Comparison of ENCODE assay signal across 8 mouse cellular contexts in genomic region chr17:34894074-34894597, GRCm38 (mm10). TPM values are rescaled to one million over a fixed set of nuclear protein-coding genes. Genes with fewer than 3 reads are reported as not detected.
DNase-seq lines count a peak whose midpoint lies in the region; ATAC-seq lines count a peak whose summit lies in the region.

No protein-coding gene starts in this region.

- H3K27me3 ChIP-seq in hindbrain, embryonic 15.5 days, result no peaks in the 10 kb centered on the region

- peak overlapping the region; percentile 96 for H3K4me2 ChIP-seq in hindbrain, embryonic 15.5 days

- H3K9me3 ChIP-seq in hindbrain, embryonic 15.5 days, result no peaks in the 10 kb centered on the region

- H3K4me1 ChIP-seq in hindbrain, embryonic 15.5 days (replicated peaks), result peaks cover 35% of the 10 kb centered on the region

- H3K27ac ChIP-seq in hindbrain, embryonic 15.5 days (replicated peaks), result peak overlapping the region; percentile 91

- 0% methylated on average over 16 of the region's 51 CpGs for WGBS in hindbrain, embryonic 15.5 days

- peak overlapping the region; percentile 81 for H3K9ac ChIP-seq in hindbrain, embryonic 15.5 days

- peak; percentile 79 for DNase-seq in WW6 (ENCODE audit: low read depth, low spot score)
- DNase-seq in cerebellum, postnatal 36 days, result peak; percentile 90 to 94
- DNase-seq in frontal cortex, postnatal 36 days (ENCODE audit: low spot score in 2 of 2), result peak; percentile 89 to 92
- DNase-seq in left cerebral cortex, adult 11 months (ENCODE audit: low spot score), result peak; percentile 90
- DNase-seq in lung, postnatal 36 days, result peak; percentile 94
- peak; percentile 97 for DNase-seq in retina, embryonic 14.5 days (ENCODE audit: low spot score)
- DNase-seq in thymus, postnatal 36 days, result peak; percentile 92

- peak overlapping the region; percentile 74 for H3K4me3 ChIP-seq in hindbrain, embryonic 15.5 days

- H3K36me3 ChIP-seq in hindbrain, embryonic 15.5 days, result no peaks in the 10 kb centered on the region; the same call in 1 of the 2 replicates

- peak; percentile 92 for ATAC-seq in hindbrain, embryonic 15.5 days (ENCODE audit: low FRiP score, low read depth)

RNA-seq across cellular contexts. Expression of gene C2, which starts 3.9 kb away (rescaled TPM):
- 2.4 and 3.7 TPM in 2 replicates for polyA plus RNA-seq in hindbrain, embryonic 15.5 days (2015; fragmentation: Nextera tagmentation; extraction: Ambion mirVana)

RNA-seq across cellular contexts. Expression of gene Ehmt2, which starts 4.1 kb away (rescaled TPM):
- 90.9 and 96.7 TPM in 2 replicates for polyA plus RNA-seq in hindbrain, embryonic 15.5 days (2015; fragmentation: Nextera tagmentation; extraction: Ambion mirVana)

RNA-seq across cellular contexts. Expression of gene Gm20547, which starts 12.3 kb away (rescaled TPM):
- not detected in 2 replicates for polyA plus RNA-seq in hindbrain, embryonic 15.5 days (2015; fragmentation: Nextera tagmentation; extraction: Ambion mirVana)

RNA-seq across cellular contexts. Expression of gene Zbtb12, which starts 14.9 kb away (rescaled TPM):
- 11.9 and 12.9 TPM in 2 replicates for polyA plus RNA-seq in hindbrain, embryonic 15.5 days (2015; fragmentation: Nextera tagmentation; extraction: Ambion mirVana)

RNA-seq across cellular contexts. Expression of gene Slc44a4, which starts 20.1 kb away (rescaled TPM):
- 0.09 TPM in 1 of 2 replicates, not detected in the other for polyA plus RNA-seq in hindbrain, embryonic 15.5 days (2015; fragmentation: Nextera tagmentation; extraction: Ambion mirVana)

Comparison
In these comparisons a context has a peak if more than half of its experiments do, and no peak if none do; other contexts are left out.
1. Peak in every context shown above with its lines: DNase-seq, ATAC-seq, H3K4me3 ChIP-seq and H3K27ac ChIP-seq.